12 mouse cellular contexts compared by ENCODE assay signal in genomic region chr15:25448703-25449340, GRCm38 (mm10).
"Had no signal": no experiment of that assay in that cellular context is flagged by ENCODE, and none has a peak within 500 bp of the region (broad histone marks: within the 10 kb centered on the region; RNA-seq: fewer than 3 reads in every experiment).

No protein-coding gene starts in this region.

- DNase-seq: kidney, adult 9 months; kidney, postnatal 14 days; kidney, postnatal 4 days; layer of hippocampus, adult 9-11 months; left cerebral cortex, postnatal 4 days; liver, postnatal 0 days; lung, embryonic 14.5 days; right cerebral cortex, adult 18-20 months; right cerebral cortex, postnatal 14 days; right cerebral cortex, postnatal 4 days; thymus, adult 2 months; thymus, postnatal 25 days had no signal
